Mouse (Mus musculus): ENCODE measurements around the gene Nmb.

DNA sequence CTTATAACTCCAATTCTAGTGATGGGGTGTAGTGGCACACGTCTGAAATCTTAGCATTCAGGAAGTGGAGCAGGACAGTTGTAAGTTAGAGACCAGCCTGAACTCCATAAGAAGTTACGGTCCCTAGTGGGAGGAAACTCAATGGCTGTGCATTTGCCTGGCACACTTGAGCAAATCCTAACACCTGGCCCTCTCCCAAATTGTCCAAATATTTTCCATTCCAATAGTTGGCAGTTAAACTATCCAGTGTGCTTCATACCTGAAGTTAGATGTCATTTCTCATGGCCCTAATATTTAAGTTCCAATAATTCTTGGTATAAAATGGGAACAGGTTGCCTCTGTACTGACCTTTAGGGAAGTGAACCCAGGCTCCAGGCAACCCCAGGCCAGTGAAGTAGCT is 36.2 kb downstream of the Nmb start:
- no peak for TF ChIP-seq MAFK (IDR thresholded peaks at IDR 0.05; ENCODE audit: insufficient read depth, low read depth, low read length)
- TF ChIP-seq HCFC1 (IDR thresholded peaks at IDR 0.05; ENCODE audit: borderline replicate concordance, insufficient read depth, low read length) = no peak
- TF ChIP-seq ZNF384 (IDR thresholded peaks at IDR 0.05; ENCODE audit: low read depth, low read length) = no peak
- no peak for TF ChIP-seq CHD2 (IDR thresholded peaks at IDR 0.05; ENCODE audit: low read depth, low read length)
